Mouse (Mus musculus) frontal cortex, postnatal 25 days (tissue): Measurements from ENCODE around the gene Ednrb.

Experiments used
- DNase-seq, 2 experiments: peaks; one replicate each; pipeline ENCODE4 v3.0.0; 2022; ENCODE audit warnings: low spot score in 2 of 2

The Ednrb gene

GRCm38 (mm10) chr14:103767488-103767887 is 76.7 kb downstream of the Ednrb start:
- no peak for DNase-seq
